Mouse (Mus musculus) right cerebral cortex, postnatal 14 days (tissue): ENCODE measurements around the gene Ndufs2.
A peak's percentile ranks its signal among the peaks of the same experiment; 100 is the strongest.

Experiments used
- DNase-seq: peaks from one replicate; pipeline ENCODE4 v3.0.0; 2022

The Ndufs2 gene

DNA sequence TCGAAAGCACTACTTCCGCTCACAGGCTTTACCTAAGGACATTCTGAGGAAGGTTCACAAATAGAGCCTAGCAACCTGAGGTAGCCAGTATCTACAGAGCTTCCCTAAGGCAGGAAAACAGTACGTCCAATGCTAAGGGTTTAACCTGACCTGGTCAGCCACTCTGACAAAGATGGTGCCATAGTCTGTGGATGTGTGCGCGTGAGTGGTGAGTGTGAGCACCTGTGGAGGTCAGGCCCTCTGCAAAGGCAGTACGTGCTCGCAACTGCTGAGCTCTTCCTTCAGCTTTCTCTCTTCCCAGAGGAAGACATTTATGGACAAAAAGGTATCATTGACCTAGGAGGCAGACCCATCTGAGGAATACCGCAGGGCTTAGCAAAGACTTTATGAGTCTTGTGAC lies 27.2 kb upstream of the Ndufs2 start:
- DNase-seq = no peak

DNA sequence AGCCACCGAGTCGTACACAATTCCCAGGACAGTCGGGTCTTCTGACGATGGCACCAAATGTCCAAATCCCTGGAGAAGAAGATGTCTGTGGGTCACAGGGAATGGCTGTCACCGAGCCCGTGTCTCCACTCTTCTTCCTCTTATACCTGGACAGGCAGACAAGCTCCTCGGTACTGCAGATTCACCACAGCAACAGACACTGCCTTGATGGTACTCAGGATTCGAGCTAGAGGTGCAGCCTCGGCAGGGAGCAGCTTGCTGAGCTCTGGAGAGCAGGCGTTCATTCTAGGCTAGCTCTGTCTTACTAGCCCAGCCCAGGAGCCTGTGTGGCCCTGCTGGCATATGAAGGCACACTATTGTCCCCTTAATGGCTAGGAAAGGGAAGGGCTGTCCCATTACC lies 26.5 kb upstream of the Ndufs2 start:
- no peak for DNase-seq

DNA sequence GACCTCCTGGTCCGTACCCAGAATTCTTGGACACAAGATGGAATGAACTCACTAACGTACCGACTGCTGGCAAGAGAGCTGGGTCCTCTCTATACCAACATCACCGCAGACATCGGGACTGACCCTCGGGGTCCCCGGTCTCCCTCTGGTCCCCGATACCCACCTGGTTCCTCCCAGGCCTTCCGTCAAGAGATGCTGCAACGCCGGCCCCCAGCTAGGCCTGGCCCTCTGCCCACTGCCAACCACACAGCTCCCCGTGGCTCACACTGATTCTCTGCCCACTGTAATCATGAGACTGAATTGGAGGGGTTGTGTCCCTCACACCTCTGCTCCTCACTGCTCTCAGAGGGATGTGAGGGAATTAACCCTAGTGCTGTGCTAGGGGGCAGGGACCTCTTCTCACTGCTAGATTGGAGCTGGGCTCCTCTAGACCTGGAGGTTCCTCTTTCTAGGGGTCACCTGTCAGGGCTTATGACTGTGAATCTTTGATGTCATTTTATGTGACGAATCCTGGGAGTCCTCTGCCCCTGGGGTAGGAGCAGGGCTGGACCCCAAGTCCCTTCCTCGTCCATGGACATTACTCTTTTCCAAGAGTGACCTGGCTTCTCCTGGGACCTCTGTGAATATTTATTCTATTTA lies 25.0 kb upstream of the Ndufs2 start:
- no peak for DNase-seq

DNA sequence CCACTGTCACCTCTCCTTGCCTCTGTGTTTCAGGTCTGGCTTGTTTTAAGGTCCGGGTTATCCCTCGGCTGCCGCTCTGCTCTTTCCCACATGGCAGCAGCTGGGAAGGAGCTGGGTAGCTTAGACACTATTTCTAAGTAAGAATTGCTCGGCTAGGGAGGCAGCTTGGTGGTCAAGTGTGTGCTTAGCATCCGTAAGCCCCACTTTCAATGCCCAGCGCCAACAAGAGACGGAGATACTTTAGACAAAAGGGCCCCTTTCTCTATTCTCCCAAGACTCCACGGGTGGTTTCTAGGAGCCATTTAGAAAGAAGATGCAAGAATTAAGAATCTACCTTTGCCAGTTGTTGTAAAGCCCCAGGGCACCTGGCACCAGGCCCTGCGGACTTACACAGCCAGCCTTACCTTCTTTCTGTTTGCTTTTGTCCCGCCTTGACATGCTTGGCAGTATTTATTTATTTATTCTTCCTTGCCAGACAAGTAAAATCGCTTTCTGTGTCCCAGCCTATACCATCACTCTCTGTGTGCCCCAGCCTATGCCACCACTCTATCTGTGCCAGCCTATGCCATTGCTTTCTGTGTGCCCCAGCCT lies 24.1 kb upstream of the Ndufs2 start:
- DNase-seq = no peak

DNA sequence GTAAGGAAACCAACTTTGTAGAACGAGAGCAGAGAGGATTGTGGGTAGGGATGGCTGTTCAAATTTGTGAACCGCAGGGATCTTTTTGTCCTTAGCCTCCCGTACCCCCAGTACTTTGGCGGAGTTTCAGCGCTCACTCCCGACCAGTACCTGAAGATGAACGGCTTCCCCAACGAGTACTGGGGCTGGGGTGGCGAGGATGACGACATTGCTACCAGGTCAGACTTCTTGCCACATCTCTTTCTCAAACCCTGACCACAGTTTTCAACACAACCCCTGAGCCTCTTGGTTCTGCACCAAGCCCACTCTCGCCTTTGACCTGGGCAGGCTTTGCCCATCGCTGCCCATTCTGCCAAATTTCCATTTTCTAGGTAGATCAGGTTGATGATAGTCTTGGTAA lies 23.0 kb upstream of the Ndufs2 start:
- no peak for DNase-seq

DNA sequence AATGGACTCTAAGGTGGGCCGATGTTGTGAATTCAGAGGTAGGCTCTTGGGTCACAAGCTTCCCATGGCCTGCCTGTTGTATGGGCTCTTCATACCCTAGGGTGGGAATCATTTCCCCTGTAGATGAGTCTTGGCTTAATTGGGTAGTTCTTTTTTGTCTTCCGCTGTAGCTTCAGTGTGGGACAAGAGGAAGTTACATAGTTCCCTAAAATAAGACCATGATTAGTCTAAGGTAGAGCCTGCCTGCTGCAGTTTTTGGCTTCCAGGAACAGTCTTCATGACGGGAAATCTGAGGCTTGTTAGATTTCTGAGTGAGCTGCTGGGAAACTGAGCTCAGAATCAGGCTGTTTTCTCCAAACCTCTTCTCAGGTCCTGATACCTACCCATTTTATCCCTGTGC lies 20.9 kb upstream of the Ndufs2 start:
- DNase-seq = no peak

DNA sequence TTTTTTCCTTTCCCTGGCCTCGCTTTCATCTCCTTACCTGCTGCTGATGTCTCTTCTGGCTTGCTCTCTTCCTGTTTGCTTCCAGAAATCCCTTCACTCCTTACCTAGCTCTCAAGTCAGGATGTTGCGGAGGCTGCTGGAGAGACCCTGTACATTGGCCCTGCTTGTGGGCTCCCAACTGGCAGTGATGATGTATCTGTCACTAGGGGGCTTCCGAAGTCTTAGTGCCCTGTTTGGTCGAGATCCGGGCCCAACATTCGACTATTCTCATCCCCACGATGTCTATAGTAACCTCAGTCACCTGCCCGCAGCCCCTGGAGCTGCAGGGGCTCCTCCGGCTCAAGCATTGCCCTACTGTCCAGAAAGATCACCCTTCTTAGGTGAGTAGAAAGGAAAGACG lies 20.4 kb upstream of the Ndufs2 start:
- no peak for DNase-seq

DNA sequence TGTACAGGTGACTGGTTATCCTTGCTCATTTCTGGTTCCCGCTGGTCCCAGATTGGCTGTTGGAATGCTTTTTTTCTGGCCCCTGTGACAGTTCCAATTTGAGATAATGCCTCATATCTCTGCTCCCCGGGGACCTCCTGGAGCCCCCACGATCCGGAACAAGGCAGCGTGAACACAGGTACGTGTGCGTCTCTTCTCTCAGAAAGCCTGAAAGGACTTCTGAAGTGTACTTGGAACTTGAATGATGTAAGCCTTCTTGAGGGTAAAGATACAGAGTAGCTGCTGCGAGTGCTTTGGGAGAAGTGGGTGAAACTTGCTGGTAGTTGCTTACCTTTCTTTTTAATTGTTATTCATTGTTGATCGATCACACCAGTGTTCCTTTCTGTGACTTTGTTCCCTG lies 20.0 kb upstream of the Ndufs2 start:
- no peak for DNase-seq

DNA sequence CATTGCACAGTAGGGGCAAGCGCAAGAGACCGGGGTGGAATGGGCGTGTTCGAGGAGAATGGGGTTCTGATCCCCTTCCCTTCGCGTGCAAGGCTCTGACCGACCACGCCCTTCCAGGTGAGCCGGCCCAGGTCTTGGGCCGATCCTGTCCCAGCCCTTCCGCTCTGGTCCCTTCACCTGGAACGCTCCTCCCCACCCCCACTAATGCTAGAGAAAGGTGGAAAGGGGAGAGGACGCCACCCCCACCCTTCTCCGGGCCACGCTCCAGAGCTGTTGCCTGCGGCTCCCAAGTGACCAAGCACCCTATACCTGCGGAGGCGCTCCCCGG lies 19.3 kb upstream of the Ndufs2 start:
- no peak for DNase-seq

DNA sequence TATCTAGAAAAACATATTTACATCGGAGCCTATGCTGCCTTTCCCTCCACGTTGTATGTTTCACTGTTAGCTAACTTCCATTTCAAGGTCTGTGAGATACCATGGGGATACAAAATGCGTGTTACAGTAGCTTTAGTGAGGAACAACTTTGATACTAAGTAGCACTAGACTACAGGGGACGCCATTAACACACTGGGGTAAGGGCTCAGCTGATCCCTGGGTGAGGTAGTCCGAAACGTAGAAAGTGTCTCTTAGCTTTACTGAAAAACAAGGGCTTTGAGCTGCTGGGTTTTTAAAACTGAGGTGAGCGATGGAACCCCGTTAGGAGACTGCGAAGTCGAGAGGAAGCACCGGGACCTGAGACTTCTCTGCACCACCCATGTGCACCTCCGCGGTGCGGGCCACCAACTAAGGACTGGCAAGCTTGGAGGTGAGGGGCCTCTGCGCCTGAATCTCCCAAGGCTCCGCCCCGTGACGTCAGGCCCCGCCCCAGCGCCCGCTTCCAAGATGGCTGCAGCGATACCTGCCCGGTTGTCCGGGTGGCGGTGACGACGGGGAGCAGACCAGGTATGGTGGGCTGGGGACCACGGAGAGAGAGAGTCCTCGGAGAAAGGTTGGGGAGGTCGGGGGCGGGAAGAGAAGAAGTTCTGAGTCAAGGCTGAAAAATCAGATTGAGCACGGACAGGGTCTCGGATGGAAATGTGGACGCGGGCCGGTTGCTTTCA lies 18.8 kb upstream of the Ndufs2 start, which contains the start of gene B4galt3:
Gene B4galt3 (plus strand): TSS at position 481 of the 725 bp plus-strand sequence.
- peak; percentile 94 for DNase-seq

DNA sequence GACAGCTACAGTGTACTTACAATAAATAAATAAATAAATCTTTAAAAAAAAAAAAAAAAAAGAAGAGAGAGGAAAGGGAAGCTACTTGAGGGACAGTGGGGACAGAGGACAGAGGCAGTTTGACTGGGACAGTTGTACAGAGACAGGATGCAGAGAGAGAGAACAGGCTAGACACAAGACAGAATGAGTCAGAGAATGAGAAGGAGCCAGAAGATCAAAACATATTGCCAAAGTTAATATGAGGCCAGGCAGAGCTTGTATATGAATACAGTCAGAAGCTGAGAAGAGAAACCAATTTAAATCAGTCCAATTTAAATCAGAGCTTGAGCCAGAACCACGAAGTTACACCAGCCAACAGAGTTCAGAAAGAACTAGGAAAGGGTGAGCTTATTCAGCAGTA lies 17.2 kb upstream of the Ndufs2 start:
- DNase-seq = no peak

DNA sequence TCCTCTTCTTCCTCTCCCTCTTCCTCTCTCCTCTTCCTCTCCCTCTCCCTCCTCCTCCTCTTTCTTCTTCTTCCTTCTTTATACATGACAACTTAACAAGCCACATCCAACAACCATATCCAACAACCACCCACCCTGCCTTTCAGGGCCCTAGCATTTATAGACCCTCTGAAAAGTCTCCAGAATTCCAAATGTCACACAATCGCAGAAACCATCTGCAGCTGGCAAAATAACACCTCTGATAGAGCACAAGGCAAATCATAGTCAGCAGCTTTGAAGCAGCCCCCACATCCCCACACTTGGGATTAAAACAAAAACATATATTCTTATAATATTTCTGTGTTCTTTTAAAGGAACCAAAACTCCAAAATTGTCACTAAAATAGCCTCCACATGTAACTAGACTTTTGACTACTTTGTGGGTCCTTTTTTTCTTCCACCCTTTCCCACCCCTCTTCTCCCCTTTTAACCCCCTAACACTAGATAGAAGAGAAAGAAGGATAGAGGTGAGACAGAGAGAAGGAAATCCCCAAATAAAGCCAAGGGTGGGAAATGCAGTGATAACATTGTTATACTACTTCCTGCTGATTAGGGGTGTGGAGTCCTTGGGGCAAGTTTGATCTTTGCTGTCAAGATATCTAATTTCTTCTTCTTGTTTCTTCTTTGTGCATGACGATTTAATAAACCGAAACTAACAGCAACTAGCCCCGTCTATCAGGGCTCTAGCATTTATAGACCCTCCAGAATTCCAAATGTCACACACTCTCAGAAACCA lies 15.0 kb upstream of the Ndufs2 start:
- DNase-seq = no peak

DNA sequence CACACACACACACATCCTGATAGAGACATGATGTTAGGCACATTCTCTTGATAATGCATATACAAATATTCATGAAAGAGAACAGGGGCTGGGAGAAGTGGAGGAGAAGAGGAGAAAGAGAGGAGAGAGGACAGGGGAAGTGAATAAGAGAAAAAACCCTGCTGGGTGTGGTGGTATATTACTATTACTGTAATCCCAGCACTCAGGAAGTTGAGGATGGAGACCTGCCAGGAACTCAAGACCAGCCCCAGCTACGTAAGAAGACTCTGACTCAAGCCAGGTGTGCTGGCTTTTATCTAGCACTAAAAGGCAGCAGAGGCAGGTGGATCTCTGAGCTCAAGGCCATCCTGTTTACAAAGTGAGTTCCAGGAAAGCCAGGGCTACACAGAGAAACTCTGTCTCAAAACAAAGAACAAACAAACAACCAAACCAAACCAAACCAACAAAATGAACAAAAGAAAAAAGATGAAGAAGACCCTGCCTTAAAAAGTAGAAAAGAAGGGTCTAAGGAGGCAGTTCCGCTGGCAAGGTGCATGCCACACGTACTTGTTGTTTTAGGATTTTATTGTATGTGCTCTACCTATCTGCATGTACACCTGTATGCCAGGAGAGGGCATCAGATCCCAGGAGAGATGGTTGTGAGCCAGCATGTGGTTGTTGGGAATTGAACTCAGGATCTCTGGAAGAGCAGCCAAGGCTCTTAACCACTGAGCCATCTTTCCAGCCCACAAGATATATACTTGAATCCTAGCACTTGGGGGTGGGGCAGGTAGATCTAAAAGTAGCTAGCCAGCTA lies 12.7 kb upstream of the Ndufs2 start:
- no peak for DNase-seq

DNA sequence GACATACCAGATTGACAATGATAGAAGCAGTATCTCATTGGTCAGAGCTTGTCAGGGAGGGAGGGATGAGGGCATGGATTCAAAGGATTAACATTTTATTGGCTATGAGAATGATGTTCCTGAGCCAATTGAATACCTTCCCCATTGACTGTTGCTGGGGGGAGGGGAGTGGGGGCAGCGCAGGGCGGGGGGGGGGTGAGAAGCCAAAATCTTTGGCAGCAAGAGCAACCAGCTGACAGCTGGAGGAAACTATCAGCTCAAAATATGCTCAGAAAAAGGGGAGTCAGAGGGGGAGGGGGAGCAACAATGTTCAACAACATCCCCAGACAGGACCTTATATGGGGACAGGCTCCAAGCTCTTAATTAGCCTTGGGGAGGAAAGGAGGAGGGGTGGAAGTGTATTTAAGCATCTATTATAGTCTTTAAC lies 12.0 kb upstream of the Ndufs2 start:
- DNase-seq = no peak

DNA sequence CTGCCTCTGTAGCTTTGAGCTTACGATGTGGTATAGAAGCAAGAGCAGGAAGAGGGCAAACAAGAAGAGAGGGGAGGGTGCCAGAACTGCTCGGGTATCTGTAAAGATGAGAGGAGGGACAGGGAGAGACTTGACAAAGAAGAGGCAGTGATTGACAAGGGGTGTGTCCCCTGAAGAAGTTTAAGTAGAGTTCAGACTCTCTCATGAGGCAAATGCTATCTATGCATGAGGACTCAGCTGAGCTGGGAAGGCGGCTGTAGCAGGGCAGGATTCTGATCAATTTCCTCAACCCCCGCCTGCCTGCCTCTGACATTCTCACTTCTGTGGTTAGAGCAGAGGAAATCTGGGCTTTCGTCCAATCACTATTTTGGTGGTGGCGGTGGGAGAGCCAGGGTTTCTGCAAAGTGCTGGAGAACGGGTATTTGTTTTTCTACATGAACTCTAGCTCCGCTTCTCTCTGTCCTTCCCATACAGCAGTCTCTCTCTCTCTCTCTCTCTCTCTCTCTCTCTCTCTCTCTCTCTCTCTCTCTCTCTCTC lies 11.5 kb upstream of the Ndufs2 start:
- DNase-seq = peak; percentile 70

DNA sequence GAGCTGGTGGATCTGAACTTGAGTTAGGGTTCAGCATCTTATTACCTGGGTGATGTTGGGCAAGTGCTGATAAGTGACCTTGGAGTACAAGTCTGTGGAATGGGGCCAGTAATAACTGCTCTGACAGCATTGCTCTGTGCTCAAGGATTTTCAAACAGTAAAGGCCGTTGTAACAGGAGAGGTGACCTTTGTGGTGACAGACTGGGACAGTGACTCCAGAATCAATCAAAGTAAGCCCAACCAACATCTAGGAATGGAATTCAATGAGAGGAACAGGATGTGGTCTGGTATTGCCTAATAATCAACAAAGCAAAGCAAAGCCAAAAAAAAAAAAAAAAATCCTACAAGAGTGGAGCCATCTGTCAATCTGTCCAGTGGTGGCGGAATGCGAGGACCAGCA lies 9.1 kb upstream of the Ndufs2 start:
- no peak for DNase-seq

DNA sequence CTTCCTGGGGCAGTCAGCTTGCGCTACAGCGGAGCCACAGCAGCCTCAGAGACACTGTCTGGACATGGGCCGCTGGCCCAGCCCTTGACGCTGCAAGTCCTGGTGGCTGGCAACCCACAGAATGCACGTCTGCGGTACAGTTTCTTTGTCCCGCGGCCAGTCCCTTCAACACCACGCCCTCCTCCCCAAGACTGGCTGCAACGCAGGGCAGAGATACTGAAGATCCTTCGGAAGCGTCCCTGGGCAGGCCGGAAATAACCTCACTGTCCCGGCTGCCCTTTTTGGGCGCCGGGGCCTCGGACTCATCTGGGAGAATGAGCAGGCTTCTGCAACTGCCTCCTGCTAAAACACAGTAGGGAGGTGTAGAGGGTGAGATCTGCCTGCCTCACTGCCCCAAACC lies 7.7 kb upstream of the Ndufs2 start:
- no peak for DNase-seq

DNA sequence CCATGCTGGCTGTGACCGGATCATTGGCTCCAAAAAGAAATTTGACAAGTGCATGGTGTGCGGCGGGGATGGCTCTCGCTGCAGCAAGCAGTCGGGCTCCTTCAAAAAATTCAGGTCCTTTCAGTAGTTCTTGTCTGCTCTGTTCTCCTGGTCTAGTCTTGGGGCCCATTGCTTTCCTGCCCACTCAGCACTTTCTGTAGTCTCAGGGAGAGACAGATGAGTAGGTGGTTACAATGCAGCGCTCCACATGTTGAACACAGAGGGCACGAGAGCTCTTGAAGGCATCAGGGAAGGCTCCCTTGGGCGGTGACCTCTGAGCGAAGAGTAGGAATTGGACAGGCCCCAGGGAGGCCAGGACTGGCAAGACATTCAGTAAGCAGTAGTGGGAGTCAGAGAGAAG lies 6.6 kb upstream of the Ndufs2 start:
- DNase-seq = no peak

DNA sequence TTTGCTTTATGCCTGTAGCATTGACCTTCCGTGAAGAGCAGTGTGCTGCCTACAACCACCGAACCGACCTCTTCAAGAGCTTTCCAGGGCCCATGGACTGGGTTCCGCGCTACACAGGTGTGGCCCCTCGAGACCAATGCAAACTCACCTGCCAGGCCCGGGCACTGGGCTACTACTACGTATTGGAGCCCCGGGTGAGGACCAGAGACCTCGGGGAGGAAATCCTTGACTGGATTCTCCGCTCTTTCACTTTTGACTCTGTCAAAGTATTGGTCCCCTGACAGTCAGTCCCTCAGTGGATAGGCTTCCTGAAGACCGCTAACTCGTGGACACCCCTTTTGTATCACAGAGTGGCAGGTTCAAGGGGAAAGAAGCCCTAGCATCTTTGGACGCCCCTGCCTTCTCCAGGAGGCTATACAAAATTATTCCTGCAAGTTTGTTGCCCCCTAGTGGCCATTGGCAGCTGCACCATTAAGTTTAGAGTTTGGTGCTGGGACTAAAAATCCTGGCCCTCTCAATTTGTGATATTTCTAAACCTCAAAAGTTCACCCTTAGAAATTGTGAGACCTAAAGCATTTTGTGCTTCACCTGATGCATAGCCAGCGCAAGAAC lies 5.9 kb upstream of the Ndufs2 start:
- DNase-seq = peak; percentile 52

DNA sequence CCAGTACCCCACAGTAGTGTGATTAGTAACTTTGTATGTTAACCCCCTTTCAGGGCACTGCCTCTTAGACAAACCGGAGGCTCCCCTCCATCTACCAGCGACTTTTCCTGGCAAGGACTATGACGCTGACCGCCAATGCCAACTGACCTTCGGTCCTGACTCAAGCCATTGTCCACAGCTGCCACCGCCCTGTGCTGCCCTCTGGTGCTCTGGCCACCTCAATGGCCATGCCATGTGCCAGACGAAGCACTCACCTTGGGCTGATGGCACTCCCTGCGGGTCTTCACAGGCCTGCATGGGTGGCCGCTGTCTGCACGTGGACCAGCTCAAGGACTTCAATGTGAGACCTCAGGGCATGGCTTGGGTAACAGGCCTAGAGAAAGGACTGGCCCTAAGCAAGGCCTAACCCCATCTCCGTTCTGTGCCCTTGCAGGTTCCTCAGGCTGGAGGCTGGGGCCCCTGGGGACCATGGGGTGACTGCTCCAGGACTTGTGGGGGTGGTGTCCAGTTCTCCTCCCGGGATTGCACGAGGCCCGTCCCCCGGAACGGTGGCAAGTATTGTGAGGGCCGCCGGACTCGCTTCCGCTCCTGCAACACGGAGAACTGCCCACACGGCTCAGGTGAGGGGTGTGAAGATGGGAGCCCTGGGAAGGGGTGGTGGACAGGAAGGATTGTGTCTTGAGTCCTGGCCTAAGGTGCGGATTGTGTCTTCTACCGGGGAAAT lies 5.1 kb upstream of the Ndufs2 start:
- no peak for DNase-seq

DNA sequence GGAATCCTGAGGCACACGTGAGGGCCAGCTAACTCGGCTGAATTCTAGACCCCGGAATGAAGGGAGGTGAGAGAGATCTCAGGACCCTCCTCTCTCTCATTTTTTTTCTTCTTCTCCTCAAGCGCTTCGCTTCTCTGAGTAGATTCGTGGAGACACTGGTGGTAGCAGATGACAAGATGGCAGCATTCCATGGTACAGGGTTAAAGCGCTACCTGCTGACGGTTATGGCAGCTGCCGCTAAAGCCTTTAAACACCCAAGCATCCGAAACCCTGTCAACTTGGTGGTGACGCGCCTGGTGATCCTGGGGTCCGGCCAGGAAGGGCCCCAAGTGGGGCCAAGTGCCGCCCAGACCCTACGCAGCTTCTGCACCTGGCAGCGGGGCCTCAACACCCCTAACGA lies 1.2 kb upstream of the Ndufs2 start:
- DNase-seq = no peak
